Mouse (Mus musculus): ENCODE data around the gene Trappc2l.
"Not testable (repeated sequence)": the region's sequence is repeated elsewhere in the genome, so short reads cannot be mapped to it uniquely, and the experiment has no call there.

Gene Trappc2l

GRCm38 (mm10) chr8:122629388-122629787 lies 17.9 kb downstream of the Trappc2l start:
- DNase-seq, result no peak

GRCm38 (mm10) chr8:122630696-122631095 lies 19.3 kb downstream of the Trappc2l start:
- peak; percentile 51 for DNase-seq

DNA sequence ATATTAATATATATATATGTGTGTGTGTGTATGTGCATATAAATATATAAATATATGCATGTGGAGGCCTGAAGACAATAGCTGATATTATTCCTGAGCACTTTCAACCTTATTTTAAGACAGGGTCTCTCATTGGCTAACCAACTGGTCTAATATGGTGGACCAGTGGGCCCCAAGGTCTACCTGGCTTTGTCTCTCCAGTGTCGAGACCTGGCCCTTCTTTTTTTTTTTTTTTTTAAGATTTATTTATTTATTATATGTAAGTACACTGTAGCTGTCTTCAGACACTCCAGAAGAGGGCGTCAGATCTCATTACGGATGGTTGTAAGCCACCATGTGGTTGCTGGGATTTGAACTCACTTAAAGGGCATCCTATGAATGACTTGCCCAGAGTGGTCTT lies 20.7 kb downstream of the Trappc2l start:
- not testable (repeated sequence) for DNase-seq

GRCm38 (mm10) chr8:122633205-122633604 lies 21.8 kb downstream of the Trappc2l start:
- no peak for DNase-seq

DNA sequence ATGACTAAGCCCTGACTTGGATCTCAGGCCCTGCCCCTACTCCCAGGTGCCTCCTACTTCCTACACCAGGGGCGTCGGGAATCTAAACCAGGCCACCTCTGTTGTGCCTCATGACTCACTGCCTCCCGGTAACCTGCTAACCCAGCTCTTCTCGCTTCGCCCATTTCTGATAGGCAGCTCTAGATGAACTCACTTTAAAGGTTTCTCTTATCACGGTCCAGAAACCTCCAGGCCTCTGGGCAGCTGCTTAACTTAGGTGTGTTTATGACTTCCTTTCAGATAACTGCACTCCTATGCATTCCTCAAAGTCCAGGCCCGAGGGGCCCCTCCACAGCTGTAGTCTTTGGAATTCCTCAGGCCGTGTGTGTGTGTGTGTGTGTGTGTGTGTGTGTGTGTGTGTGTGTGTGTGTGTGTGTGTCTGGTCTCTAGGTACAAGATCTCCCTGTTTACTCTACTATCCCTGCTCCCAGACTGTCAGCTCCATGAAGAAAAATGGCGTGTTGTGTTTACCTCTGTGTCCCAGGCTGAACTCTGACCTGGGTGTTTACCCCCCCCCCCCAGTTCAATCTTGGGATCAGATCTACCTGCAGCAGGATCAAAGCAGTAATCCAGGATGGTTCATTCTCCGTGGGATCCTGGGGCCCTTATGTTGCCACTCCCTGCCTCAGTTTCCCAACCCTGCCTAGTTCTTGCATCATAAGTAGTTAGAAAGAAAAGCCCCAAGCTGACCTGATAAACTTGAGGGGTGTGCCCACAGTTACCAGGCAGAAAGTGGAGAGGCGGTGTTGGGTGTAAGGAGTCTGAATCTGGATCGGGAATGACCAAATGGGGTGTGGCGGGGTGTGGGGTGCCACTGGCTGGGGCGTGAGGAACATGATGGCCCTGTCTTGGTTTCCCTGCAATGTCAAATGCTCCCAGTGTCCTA lies 24.7 kb downstream of the Trappc2l start:
- no peak for DNase-seq

- DNase-seq, result no peak
These were observed 25.3 kb downstream of the Trappc2l start for GRCm38 (mm10) chr8:122636803-122637175.

DNA sequence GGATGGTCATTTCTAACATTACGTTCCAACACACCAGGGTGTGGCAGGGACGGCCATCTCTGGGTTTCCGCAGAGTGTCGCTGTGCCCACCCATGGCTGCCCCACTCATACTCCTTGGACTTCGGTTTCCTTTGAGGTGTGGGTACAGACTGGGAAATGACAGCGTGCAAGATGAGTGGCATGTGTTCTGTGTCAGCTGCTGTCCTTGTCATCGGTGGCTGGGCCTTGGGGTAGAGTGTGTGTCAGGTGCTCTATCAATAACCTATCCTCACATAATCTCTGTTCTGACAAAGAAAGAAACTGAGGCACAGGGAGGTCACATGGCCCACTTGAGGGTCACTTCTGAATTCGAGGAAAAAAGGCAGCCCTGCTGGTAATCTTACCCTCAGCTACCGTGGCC lies 25.8 kb downstream of the Trappc2l start:
- no peak for DNase-seq

GRCm38 (mm10) chr8:122638601-122639000 lies 27.2 kb downstream of the Trappc2l start:
- no peak for DNase-seq

DNA sequence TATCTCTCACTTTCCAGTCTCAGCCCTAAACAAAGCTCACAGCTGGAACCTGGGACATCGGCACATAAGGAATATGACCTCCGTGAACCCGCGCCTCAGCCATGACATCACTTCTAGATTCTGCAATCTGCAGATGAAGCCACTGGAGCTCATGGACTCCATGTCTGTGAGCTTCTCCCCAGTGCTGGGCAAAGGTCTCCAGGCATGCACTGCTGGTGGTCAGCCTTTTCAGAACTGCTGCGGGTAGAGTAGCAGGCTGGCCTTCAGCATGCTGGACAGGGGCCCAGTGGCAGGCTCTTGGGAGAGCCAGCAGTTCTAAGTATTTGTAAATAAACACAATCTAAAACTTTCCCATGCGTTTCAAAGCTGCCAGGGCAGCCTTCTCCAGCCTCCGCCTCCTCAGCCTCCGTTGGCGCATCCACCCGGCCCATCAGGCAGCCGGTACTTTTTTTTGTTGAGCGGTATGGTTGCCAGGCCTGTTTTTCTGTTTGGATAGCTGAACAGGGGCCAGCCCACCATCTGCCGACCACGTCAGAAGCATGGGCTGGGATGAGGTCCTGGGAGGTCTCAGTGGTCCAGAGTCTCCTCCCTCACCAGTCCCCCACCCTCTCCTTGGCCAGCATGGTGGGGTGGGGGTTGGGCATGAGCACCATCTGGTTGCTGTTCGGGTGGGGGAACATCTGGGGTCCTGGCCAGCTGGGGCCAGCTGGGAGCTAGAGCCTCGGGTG lies 28.2 kb downstream of the Trappc2l start:
- DNase-seq, result peak; percentile 85

DNA sequence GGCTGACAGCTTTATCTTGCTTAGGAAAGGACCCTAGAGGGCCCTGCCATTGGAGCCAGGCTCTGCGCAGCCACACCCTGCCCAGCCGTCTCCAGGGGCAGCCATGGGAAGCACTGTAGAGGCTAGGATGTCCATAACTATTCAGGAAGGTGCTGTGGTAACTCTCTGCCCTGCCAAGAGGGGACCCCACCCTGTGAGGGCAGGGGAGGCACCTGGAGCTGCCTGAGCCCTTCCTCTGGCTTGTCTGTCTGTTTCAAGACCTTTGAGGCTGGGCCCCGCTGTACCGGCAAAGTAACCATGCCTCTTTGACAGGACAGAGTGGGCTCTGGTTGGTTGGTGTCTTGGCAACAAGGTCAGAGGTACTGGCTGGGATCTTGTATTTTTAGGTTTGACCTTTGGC lies 29.4 kb downstream of the Trappc2l start:
- DNase-seq, result no peak

DNA sequence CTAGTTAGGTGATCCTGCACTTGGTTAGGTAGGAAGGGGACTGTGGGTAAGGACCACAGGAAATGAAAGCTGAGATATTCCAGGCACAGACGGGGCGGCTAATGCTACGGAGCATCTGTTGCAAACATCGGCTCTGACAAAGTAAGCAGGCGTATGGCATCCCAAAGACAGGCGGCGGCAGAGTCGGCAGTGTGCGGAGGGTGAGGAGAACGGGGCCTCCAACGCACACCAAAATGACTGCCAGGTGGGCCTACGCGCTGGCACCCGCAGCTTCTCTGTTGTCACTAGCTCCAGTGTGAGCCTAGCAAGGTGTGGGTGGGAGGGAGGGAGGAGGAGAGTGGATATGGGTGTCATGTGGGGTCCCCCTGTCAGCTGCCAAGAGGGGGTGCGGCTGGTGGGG lies 30.0 kb downstream of the Trappc2l start:
- no peak for DNase-seq

- peak; percentile 57 for DNase-seq
These were observed 30.6 kb downstream of the Trappc2l start for GRCm38 (mm10) chr8:122642071-122642470.

GRCm38 (mm10) chr8:122644175-122644954 lies 32.9 kb downstream of the Trappc2l start:
- no peak for DNase-seq

- no peak for DNase-seq
These were observed 34.9 kb downstream of the Trappc2l start for GRCm38 (mm10) chr8:122646337-122646736.

GRCm38 (mm10) chr8:122648192-122648970 lies 36.9 kb downstream of the Trappc2l start:
- DNase-seq, result no peak

- no peak for DNase-seq
These were observed 40.0 kb downstream of the Trappc2l start for GRCm38 (mm10) chr8:122651326-122651921.

DNA sequence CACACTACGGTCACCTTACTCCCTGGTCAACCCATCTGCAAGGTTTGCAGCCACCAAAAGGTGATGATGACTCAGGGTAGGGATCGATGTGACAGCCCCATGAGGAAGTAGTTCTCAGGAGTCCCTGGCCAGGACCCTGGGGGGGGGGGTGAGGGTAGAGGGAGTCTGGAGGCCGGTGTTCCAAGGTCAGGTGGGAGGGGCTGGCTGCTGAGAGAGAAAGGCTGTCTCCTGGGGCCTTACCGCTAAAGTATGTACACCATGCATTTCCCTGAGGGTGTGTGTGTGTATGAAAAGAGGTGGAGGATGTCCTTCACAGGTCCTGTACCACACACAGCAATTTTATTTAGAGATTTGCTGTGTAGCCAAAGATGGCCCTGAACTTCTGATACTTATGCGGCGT lies 41.2 kb downstream of the Trappc2l start:
- no peak for DNase-seq

GRCm38 (mm10) chr8:122654768-122655167 lies 43.3 kb downstream of the Trappc2l start:
- DNase-seq, result peak; percentile 91

- peak; percentile 69 for DNase-seq
These were observed 44.9 kb downstream of the Trappc2l start for GRCm38 (mm10) chr8:122656056-122656999.

DNA sequence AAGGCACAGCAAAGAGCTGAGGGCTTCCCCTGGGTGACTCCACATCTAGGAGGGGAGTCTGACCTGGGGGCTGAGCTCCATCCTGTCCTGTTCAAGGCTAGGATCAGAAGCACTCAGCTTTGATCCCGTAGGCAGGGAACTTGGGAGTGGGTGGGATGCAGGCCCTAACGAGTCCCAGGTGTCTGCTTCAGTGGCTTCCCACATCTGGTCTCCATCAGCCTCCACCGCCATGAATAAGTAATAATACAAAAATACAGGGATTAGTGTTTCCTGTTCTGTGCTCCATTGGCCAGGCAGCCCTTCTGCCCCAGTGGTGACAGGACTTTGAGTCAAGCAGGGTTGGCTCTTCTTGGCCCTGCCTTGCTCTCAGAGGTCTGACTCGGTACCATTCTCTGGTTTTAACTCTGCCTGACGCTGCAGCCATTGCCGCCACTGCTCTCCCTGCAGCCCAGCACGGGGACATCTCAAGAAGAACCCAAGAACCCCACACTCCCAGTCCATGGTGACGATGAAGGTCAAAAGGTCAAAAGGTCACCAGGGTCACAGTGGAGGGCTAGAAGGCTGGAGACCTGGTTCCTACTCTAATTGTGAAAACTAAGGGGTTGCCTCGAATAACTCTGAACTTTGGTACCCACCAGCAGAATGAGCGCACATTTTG lies 46.8 kb downstream of the Trappc2l start:
- DNase-seq, result no peak
